Mouse (Mus musculus) megakaryocyte, adult 5-6 weeks (primary cell): Measurements from ENCODE around the gene Sept11. TPM values are rescaled to one million over a fixed set of nuclear protein-coding genes. Genes with fewer than 3 reads are reported as not detected.
A peak's percentile ranks its signal among the peaks of the same experiment; 100 is the strongest.

Experiments
- ATAC-seq: 2 replicates; pipeline ENCODE4 v1.8.0; 2016; ENCODE audit warnings: mild to moderate bottlenecking, inconsistent platforms; ENCODE audit not compliant: poor library complexity, severe bottlenecking
- total RNA-seq, 2 experiments: library from RNA; stranded (forward) in 1 of 2; stranded (reverse) in 1 of 2; fragments of 153-499, 151-499 nt in 1 of 2; fragments of 221-1000, 200-1000 nt in 1 of 2; gene quantifications; 2 replicates each; pipeline versions ENCODE4 v1.2.3 to v1.2.4; 2015 to 2017

The Sept11 gene
- total RNA-seq, 2 experiments from 2014 or later, result 82.5 to 83.3 TPM

DNA sequence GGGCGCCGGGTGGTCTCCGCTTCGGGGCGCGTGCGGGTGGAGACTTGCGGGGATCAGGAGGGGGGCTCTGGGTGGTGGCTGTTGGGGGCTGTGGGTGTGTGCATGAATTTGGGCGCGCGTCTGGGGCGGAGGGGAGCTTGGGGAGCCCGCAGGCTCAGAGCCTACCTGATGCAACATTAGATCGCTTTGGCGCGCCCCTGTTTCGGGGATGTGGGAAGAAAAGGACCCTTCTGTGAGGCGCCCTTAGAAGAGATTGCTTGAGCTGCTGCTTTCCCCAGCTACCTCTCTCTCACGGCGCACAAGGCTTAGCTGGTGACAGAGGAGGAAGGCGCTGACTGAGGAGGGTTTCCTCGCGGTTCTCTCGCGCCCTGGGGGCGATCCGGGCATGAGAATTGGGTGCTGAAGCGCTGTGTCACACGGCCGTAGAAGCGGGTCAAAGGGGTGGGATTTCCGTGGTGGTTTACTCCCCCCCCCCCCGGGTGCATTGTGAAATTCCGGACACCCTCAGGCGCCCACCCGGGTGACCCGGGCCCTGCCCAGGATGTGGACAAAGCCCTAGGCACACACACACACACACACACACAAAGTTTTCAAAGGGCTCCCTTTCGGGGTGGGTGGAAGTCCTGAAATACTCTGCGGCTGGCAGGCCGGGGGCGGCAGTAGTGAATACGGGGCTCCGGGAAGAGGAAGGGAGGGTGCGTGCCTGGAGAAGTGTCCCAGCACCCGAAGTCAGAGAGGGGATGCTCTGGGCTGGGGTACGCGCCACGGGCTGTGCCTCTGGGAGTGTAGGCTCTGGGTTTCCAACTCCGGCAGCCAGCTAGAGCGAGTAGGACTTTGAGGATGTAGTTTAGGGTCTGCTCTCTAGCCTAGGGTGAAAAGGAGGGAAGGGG lies 646 bp downstream of the Sept11 start:
- peak; percentile 30 for ATAC-seq

DNA sequence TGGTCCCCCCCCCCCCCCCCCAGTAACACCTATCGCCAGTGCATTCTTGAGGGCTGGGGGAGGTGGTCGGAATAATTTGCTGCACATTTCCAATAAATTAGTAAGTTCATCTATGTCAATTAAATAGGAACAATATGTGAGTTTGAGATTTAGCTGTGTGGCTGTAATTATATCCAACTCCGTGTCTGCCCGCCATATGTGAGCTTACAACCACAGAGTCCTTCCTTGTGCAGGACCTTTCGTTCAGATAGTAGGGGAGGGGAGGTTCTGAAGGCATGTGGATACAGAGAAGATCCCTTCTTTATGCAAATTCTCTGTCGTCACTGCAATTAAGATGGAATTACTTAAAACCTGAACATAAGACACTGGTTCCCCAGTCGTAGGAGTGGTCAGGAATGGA lies 2.1 kb downstream of the Sept11 start:
- no peak for ATAC-seq

DNA sequence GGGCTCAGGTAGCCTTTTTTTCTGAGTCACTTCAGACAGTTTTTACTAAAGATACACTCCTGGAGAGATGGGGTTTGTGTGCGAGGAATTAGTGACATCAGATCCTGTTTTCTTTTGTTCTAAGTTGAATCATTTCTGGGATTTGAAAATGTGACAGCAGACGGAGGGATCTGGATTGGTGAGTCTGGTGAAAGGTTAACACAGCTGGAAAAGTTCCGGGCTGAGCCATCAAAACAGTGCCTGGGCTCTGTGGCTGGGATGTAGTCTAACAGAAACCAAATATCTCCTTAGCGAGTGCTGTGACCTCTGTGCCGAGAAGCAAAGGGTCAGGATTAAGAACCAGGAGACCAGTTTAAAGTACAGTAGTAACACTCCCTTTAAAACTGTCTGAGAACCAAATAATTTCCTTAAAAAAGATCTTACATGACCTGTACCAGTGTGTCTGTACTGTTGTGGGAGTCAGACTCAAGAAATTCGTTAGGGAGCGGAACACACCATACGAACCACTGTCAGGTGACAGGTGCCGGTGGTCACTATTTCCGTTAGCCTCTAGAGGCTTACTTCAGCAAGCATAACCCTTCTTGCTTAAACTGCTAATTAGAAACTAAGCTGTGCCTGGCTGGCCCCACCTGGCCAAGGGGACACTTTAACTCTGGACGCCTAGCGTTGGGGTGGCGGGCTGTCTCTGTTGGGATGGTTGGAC lies 4.1 kb downstream of the Sept11 start:
- ATAC-seq, result no peak

DNA sequence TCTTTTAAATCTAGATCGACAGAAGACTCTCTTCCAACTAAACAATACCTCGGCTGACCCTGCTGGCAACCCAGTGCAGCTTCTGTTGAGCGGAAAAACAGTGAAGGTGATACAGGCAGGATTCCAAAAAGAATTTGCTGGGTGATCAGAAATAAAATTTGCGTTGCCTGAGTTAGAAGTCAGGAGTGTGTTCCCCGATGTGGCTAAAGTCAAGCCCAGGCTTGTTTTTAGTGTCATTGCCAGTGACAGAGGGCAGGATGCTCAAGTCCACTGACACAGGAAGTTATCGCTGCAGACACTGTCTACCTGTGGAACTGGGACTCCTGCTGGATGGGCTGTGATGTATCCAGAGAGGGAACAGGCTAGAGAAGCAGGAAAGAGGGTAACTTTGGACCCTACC lies 5.0 kb downstream of the Sept11 start:
- ATAC-seq, result no peak

DNA sequence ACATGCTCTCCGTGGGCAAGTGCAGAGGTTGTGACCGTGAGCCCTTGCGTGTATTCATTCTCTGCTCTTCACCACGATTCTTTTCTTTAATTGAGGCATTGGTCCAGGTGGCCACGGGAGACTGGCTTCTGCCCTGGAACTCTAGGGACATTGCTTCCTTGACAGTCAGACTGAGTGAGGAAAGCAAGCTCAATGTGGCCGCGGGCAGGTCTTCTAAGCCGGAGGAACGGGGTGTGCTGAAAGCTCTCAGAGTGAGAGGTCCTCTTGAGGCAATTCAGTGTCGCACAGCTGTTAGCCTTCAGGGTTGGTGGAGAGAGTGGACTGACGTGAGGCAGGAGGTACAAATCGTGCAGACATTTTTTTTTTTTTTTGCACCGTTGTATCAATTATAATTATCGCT lies 5.6 kb downstream of the Sept11 start:
- ATAC-seq, result no peak

DNA sequence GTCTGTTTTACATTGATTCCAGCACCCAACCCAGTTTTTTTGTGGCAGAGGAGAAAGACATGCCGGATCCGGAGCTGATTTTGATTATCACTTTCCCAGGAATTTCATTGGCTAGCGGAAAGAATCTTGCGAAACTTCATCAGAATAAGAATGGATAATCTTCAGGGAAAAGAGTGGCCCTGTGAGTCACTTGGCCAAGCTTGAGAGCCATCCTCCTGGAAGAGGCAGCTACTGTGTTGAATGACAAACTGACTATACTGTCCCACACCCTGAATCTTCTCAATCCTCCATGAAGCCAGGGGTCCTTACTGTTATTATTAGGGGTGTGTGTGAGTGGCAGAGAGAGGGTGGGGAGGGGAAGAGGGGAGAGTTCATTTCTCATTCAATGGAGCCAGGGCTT lies 7.7 kb downstream of the Sept11 start:
- no peak for ATAC-seq

DNA sequence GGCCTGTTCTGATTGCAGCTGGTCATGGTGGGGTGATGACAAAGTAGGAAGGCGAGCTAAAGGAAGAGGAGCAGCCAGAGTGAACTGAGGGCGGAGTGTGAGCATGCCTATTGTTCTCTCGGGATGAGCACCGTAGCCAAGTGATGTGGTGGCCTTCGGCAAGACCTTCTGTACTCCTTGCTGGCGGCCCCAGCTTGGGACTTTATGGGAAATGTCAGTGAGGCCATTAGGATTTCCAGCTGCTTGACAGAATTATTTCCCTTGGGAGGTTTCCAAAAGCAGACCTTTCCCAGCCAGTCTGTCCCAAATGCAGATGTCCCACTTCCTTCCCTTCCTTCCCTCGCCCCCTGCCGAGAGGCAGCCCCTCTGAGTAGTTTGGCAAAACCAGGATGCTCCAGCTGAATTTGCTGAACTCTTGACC lies 8.1 kb downstream of the Sept11 start:
- no peak for ATAC-seq

DNA sequence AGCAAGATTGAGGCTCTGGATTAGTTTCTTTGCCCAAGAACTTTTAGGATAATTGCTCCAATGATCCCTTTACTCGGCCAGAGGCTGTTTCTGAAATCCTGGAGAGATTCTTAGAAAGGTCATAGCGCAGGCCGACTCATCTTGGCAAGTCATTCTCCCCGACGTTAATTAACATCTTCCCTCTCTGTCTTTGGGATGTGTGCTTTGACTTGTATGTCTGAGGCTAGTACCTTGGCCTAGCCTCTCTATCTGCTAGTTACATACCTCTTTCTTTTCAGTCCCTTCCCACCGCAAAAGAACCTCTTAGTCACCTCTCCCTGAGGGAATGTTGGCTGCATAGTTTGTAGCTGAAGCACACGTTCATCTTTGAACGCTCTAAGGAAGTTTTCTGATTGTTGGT lies 10.4 kb downstream of the Sept11 start:
- ATAC-seq, result no peak

DNA sequence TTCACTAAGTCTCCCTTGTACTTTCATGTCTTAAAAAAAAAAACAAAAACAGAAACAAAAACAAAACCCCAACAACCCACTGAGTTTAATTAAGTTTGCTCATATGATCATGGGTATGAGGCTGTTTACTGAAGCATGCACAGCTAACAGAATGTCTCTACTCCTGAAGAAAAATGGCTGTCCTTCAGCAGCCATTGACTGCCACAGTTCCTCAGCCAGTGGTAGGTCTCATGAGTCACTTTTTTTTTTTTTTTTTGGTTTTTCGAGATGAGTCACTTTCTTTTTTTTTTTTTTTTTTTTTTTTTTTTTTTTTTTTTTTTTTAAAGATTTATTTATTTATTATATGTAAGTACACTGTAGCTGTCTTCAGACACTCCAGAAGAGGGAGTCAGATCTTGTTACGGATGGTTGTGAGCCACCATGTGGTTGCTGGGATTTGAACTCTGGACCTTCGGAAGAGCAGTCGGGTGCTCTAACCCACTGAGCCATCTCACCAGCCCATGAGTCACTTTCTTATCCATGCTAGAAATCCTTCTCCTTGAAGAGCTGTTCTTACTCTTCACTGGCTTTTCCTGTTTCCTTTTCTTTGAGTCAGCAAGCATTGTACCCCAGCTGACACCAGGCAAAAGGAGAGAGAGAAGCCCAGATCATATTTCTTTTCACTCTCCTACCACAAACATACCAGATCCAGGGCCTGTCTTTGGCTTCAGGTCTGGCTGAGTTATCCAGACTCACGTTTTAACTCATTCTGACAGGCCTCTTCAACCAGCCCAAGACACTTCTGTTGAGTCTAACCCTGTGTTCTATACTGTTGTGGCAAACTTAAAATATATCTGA lies 12.0 kb downstream of the Sept11 start:
- no peak for ATAC-seq

DNA sequence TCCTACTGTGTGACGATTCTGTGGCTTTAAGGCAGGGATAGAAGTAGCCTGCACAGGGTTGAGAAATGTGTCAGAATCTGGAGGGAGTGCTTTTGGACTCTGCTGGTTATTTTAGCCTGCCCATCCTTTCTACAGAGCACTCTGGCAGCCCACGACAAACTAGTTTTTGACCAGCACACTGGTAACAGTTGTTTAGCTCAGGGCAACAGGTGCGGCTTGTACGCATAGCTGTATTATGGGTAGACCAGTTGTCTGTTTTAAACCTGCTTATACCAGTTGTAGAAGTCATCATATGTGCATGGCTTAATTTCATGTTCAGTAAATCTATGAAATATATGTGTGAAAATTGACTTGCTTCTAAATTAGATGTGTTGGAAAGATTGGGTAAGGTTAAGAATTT lies 12.8 kb downstream of the Sept11 start:
- ATAC-seq, result no peak

DNA sequence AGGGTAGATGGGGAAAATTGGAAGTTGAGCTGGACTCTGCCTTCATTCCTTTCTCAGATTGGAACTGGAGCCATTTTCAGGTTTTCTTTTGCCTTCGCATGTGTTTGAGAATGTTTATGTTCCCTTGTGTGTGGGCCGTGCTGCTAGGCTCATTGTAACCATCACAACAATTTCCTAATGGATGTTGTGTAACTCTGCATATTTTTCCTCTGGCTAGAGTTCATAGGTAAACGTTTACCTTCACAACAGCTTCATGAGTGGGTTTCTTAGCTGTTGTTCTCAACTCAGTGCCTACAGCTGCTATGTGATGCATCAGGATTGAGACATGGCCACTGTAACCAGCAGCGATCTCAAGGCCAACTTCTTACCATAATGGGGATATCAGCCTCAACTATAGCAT lies 15.5 kb downstream of the Sept11 start:
- ATAC-seq, result no peak

DNA sequence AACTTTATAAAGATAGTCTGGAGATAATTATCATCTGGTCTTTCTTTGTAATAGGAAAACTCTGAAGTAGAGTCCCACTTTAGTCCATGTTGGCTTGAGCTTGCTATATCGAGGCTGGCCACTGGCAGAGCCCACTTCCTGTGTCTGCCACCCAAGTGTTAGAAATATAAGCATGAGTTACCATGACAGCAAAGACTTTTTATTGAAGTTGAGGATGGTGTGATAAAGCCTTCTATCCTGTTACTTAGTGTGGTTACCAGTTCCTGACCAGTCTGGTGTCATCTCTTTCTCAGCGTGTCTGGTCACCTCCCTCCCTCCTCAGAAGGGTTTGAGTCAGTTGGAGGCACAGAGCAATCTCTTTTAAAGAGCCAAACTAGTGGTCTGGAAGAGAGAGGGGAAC lies 16.3 kb downstream of the Sept11 start:
- peak; percentile 82 for ATAC-seq

DNA sequence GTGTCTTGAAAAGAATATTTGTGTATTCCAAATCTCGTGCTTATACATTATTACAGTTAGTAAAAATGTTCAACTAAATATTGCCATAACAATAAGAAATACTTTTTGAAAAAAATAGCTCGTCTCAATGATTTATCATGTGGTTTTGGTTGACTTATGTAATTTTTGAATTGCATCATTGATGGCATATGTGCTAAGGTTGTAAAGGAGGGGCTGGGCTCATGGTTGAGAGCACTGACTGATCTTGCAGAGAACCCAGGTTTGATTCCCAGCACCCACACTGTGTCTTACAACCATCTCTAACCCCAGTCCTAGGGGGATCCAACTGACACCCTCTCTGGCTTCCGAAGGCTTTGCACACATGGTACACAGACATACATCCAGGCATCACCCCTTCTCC lies 19.1 kb downstream of the Sept11 start:
- ATAC-seq, result no peak

DNA sequence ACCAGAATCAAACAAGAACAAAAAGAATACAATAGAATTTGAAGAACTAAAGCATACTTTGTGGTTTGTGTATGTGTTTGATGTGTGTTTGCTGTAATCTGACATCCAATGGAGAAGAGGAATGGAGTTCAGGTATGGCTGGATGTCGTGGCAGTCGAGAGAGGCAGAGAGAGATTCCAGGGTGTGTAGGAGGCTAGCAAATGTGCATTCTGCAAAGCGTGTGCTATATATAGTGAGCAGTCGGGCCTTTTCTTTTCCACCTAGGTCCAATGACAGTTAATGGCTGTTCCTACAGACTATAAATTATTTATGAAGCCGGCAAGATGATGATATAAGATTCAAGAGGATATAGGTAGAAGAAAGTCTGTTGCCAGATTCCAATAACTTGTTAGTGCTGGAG lies 20.3 kb downstream of the Sept11 start:
- ATAC-seq, result no peak

DNA sequence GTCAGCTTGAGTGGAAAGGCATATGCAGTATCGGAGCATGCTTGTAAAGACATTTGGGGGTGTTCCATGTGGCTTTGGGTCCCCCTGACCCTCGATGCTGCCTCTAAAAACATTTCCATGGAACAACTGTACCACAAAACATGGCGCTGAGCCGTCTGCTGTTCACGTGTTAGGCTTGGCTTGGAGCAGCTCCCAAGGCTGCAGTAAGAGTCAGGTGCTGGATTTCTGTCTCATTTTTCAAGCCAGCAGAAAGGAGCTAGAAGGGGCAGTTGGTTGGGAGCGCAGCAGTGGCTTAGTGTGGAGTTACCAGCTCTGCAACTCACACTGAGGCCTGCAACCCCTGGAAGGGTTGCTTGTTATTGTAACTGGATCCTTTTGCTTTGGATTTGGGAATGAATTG lies 21.3 kb downstream of the Sept11 start:
- ATAC-seq, result no peak

DNA sequence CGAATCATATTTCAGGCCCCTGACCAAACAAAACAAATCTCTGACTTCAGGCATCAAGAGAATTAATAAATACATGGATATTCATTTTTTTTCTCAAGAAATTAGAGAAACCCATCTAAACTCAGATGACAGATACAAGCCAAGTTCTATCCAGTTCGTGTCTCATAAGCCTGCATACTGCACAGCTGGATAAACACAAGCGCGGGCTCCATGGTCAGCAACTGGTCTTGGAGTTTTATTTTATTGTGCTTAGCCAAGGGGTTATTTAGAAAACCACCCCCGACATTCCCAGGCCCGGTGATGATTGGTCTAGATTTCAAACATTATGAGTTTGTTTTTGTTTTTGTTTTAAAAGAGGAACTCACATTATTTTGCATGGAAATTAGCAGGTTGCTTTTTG lies 21.8 kb downstream of the Sept11 start:
- no peak for ATAC-seq

DNA sequence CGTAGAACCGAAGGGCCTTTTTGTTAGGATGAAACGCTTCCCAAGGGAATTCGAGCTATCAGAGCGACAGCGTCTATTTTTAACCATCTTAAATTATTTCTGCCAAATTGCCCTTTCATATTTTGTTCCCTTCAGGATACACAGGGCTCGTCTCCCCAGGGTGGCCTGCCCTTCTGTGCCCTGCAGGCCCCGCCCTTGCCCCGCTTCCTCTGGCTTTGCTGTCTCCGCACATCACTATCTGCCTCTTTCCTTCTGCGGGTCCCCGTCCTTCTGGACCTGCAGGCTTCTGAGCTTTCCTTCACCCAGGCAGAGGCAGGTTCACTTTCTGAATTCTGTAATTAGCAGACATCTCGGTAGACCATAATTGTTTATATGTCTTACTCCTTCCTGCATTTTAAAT lies 22.6 kb downstream of the Sept11 start:
- ATAC-seq, result no peak

DNA sequence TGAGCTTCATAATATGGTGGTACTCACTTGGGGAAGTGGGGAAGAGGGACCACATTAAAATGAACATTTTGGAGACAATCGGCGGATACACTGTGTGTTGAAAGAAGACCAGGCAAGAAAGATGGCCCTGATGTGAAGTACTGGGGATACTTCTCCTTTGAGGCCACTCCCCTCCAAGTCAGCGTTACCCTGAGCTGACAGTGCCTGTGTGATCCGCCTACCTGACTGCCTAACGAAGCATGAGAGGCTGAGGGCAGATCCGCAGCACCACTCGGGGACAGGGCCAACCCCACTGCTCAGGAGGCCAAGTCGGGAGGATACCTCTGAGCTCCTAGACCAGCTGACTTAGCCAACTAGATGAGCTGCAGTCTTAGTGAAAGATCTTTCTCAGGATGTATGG lies 24.4 kb downstream of the Sept11 start:
- peak; percentile 96 for ATAC-seq

DNA sequence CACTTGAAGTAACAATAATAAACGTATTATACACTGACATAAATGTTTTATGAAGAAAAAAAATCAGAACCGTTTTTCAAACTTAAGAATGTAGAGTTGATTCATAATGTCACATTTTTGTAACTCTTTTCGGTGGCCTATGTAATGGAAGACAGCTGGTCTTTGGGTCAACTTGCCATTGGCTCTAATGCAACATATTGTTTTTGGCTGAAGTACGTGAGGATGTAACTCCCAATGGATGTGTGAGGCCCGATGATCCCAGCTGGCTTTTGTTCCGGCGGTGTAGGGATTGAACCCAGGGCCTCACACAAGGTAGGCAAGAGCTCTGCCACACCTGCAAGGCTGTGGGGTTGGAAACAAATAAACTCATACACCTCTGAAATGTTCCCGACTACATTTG lies 28.4 kb downstream of the Sept11 start:
- ATAC-seq, result no peak

DNA sequence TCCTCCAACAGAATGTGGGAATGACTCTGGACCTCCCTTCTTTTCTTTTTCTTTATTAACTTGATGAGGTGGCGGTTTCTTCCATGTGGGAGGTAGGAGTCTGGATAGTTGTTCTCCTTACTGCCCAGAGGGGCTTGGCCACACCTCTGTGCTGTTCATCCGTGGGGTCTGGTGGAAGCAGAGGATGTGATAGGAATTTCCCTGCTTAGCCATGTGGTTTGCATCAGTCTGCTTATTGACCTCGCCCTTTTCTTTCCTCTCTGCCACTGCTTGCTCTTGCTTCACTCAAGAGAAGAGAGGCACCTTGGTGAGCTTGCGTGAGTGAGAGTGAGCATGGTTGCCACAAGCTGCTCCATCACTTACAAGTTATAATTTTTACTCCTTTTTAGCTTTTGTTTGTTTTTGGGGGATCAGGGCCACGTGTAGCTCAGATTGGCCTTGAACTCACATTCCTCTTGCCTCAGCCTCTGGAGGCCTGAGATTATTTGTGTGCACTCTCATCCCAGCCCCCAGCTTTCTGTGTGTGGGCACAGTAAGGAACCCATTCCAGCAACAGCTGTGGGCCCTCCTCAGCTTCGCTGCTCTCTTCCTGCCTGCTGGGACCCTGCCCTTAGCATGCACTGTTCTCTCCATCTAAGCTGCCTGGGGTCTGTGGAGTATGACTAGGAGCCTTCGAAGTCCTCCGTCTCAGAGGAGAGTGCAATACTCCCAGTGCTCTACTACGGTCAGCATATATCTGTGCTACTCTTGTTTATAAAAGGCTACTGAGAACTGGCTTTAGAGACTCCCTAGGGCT lies 31.0 kb downstream of the Sept11 start:
- no peak for ATAC-seq

DNA sequence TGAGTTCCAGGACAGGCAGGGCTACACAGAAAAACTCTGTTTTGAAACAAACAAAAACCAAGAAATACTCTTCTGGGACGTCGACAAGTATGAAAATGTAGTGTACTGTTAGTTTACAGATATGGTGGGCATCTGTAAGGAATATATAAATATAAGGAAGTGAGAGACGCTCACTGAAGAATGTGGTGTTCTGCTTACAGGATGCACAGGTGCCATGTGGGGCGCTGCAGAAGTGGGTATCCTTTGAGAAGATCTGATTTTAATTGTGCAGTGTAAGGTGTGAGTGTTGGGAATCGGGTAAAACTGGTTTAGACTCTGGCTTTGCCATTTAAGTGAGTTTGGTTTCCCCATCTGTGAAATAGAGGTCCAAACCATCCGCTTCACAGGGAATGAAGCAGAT lies 32.1 kb downstream of the Sept11 start:
- no peak for ATAC-seq
